Mouse (Mus musculus): ENCODE results near the gene B230118H07Rik.

- TF ChIP-seq POLR2AphosphoS2 (IDR thresholded peaks at IDR 0.05; ENCODE audit: low read length) (no peak), UBTF (IDR thresholded peaks at IDR 0.05; ENCODE audit: borderline replicate concordance, insufficient read depth, low read depth, low read length) (no peak), CTCF (IDR thresholded peaks at IDR 0.05 in 2 of 3, conservative IDR thresholded peaks at IDR 0.05 in 1 of 3; ENCODE audit: control insufficient read depth in 1 of 3, insufficient read depth in 1 of 3, low read depth in 2 of 3, low read length in 3 of 3, poor library complexity in 1 of 3, severe bottlenecking in 1 of 3) (no peak), NELFE (IDR thresholded peaks at IDR 0.05; ENCODE audit: low read depth, low read length) (no peak), POLR2A (IDR thresholded peaks at IDR 0.05; ENCODE audit: control insufficient read depth in 1 of 2, insufficient read depth in 1 of 2, low read depth in 1 of 2, low read length in 2 of 2, poor library complexity in 1 of 2) (no peak), ZNF384 (IDR thresholded peaks at IDR 0.05; ENCODE audit: low read depth, low read length) (no peak), ZMIZ1 (IDR thresholded peaks at IDR 0.05; ENCODE audit: low read depth, low read length) (no peak), JUND (IDR thresholded peaks at IDR 0.05; ENCODE audit: low read depth, low read length) (no peak), ETS1 (IDR thresholded peaks at IDR 0.05; ENCODE audit: low read depth, low read length) (no peak), RAD21 (IDR thresholded peaks at IDR 0.05; ENCODE audit: low read depth, low read length) (no peak), MAX (IDR thresholded peaks at IDR 0.05; ENCODE audit: low read length) (no peak)
Observed at GRCm38 (mm10) chr2:101545593-101545992, 103.7 kb downstream of the B230118H07Rik start.
